Mouse (Mus musculus) lung, adult 2 months (tissue): ENCODE data around the gene Brd4. TPM values are rescaled to one million over a fixed set of nuclear protein-coding genes. Genes with fewer than 3 reads are reported as not detected.
A peak's percentile ranks its signal among the peaks of the same experiment; 100 is the strongest.

Source experiments
- DNase-seq: peaks from one replicate; pipeline ENCODE4 v3.0.0; 2022
- H3K4me1 ChIP-seq: fragments of 200-500 bp; 2 replicates; pipeline ENCODE4 v1.6.1; 2011; ENCODE audit warnings: low read length; ENCODE audit not compliant: control insufficient read depth, insufficient read depth
- H3K4me3 ChIP-seq: fragments of 200-500 bp; replicated peaks from 2 replicates; pipeline ENCODE3; 2011; ENCODE audit warnings: low read depth, mild to moderate bottlenecking, control low read depth, low read length; ENCODE audit errors: extremely low read depth
- CTCF ChIP-seq: fragments of 200-500 bp; IDR thresholded peaks from 2 replicates; pipeline ENCODE4 v1.5.1; 2011; ENCODE audit warnings: mild to moderate bottlenecking, low read length, control low read depth; ENCODE audit not compliant: insufficient read depth
- POLR2A ChIP-seq: fragments of 200-500 bp; IDR thresholded peaks from 2 replicates; pipeline ENCODE4 v1.6.1; 2011; ENCODE audit warnings: low read depth, mild to moderate bottlenecking, control low read depth, low read length, borderline replicate concordance; ENCODE audit errors: extremely low read depth
- WGBS: fragments of 180-500 bp; shearing (Covaris S2); methylation state at CpG from one replicate; pipeline ENCODE4 v1.1.7; 2018; 5-methylcytosine and 5-hydroxymethylcytosine counted together
- polyA plus RNA-seq: library from polyadenylated mRNA; depleted of rRNA; stranded (reverse); fragments of >200 nt; gene quantifications from 2 replicates; pipeline ENCODE4 v1.2.3, GENCODE M21; 2012

Gene Brd4
- polyA plus RNA-seq, 1 experiment: 35.2 TPM

GRCm38 (mm10) chr17:32188863-32189636 is 95.5 kb downstream of the Brd4 start, which contains the start of gene Ephx3:
Ephx3 (minus strand) TSS chr17:32189549.
- 10% methylated on average over 42 of the region's 42 CpGs for WGBS
- DNase-seq: peak; percentile 44

GRCm38 (mm10) chr17:32183017-32183416 is 101.5 kb downstream of the Brd4 start:
- no peak overlapping the region for H3K4me3 ChIP-seq
- H3K4me1 ChIP-seq: no peaks in the 10 kb centered on the region
- TF ChIP-seq POLR2A: no peak
- DNase-seq: no peak
- WGBS: 52% methylated on average over 8 of the region's 8 CpGs

More at GRCm38 (mm10) chr17:32188863-32189636, 95.5 kb downstream of the Brd4 start, which contains the start of gene Ephx3:
- TF ChIP-seq POLR2A (no peak; the same call in 1 of the 2 replicates), CTCF (no peak)
- peaks cover 5% of the 10 kb centered on the region for H3K4me1 ChIP-seq
- H3K4me3 ChIP-seq: peak within 1 kb of the TSS; percentile 23

- no peak for TF ChIP-seq CTCF
- TF ChIP-seq POLR2A: no peak
- Histone ChIP-seq H3K4me1 (no peaks in the 10 kb centered on the region), H3K4me3 (no peak overlapping the region)
- no peak for DNase-seq
- 50% methylated on average over 11 of the region's 11 CpGs for WGBS
These were observed 104.7 kb downstream of the Brd4 start for GRCm38 (mm10) chr17:32179621-32180491.

GRCm38 (mm10) chr17:32176919-32177318 is 107.6 kb downstream of the Brd4 start:
- Histone ChIP-seq H3K4me1 (no peaks in the 10 kb centered on the region), H3K4me3 (no peak overlapping the region)
- no peak for DNase-seq
- TF ChIP-seq POLR2A (no peak), CTCF (no peak)
- WGBS: 81% methylated on average over 4 of the region's 4 CpGs

- DNase-seq: no peak
- no peak overlapping the region for H3K4me3 ChIP-seq
- WGBS: 56% methylated on average over 7 of the region's 7 CpGs
- no peak for TF ChIP-seq CTCF
- no peak for TF ChIP-seq POLR2A
- no peaks in the 10 kb centered on the region for H3K4me1 ChIP-seq
These were observed 111.4 kb downstream of the Brd4 start for GRCm38 (mm10) chr17:32173166-32173565.

GRCm38 (mm10) chr17:32172485-32172884 is 112.0 kb downstream of the Brd4 start:
- H3K4me3 ChIP-seq: no peak overlapping the region
- H3K4me1 ChIP-seq: no peaks in the 10 kb centered on the region
- DNase-seq: no peak
- 60% methylated on average over 2 of the region's 2 CpGs for WGBS
- no peak for TF ChIP-seq CTCF
- no peak for TF ChIP-seq POLR2A

- TF ChIP-seq CTCF: no peak
- TF ChIP-seq POLR2A: no peak
- no peak overlapping the region for H3K4me3 ChIP-seq
- H3K4me1 ChIP-seq: no peaks in the 10 kb centered on the region
- no peak for DNase-seq
- 52% methylated on average over 4 of the region's 4 CpGs for WGBS
These were observed 114.8 kb downstream of the Brd4 start for GRCm38 (mm10) chr17:32169518-32170225.

GRCm38 (mm10) chr17:32166687-32167086 is 117.8 kb downstream of the Brd4 start, which contains the start of gene Notch3:
Notch3 (minus strand) TSS chr17:32166852.
- Histone ChIP-seq H3K4me1 (no peaks in the 10 kb centered on the region), H3K4me3 (peak within 1 kb of the TSS; percentile 49)
- peak; percentile 17; the same call in 1 of the 2 replicates for TF ChIP-seq POLR2A
- TF ChIP-seq CTCF: no peak
- peak; percentile 48 for DNase-seq
- WGBS: 2% methylated on average over 38 of the region's 39 CpGs
